Mouse (Mus musculus) megakaryocyte, embryonic 14.5 days (primary cell): ENCODE data around the gene Hoxa9.

Experiments
- FLI1 ChIP-seq: IDR thresholded peaks from 2 replicates; pipeline ENCODE4 v1.6.1; 2012; ENCODE audit warnings: low read length, inconsistent platforms, mixed read lengths
- GATA1 ChIP-seq: IDR thresholded peaks from 3 replicates; pipeline ENCODE4 v1.6.1; 2012; ENCODE audit warnings: mixed read lengths, low read length, inconsistent platforms, borderline replicate concordance

DNA sequence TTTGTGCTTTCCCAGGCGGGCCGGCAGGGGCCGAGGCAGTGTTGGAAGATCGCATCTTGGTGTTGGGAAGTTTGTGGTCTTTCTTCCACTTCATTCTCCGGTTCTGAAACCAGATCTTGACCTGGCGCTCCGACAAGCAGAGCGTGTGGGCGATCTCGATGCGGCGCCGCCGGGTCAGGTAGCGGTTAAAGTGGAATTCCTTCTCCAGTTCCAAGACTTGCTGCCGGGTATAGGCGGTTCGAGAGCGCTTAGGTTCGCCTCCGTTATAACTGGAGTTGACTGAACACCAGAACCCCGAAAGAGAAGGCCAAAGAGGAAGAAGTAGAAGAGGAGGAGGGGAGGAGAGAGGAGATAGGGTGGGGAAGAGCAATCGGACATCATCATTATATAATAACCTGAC lies 40.5 kb downstream of the Hoxa9 start:
- TF ChIP-seq GATA1 = no peak
- no peak for TF ChIP-seq FLI1
